Mouse (Mus musculus): ENCODE measurements around the gene Capn5. TPM values are rescaled to one million over a fixed set of nuclear protein-coding genes. Genes with fewer than 3 reads are reported as not detected.
A peak's percentile ranks its signal among the peaks of the same experiment; 100 is the strongest.

The Capn5 gene
- polyA plus RNA-seq, 1 experiment from 2014 or later = 7.4 TPM

- Histone ChIP-seq H3K36me3 (ENCODE audit: control insufficient read depth, insufficient read depth) (no peaks in the 10 kb centered on the region), H3K4me2 (ENCODE audit: low read depth, low read length) (no peak overlapping the region), H3K27me3 (ENCODE audit: control insufficient read depth, insufficient read depth, low read length) (peaks cover 6% of the 10 kb centered on the region), H3K9ac (ENCODE audit: low read length) (0 out of 2 replicates have a peak overlapping the region, but pooled peaks have one; percentile 11), H3K4me1 (ENCODE audit: control insufficient read depth, insufficient read depth, low read length) (peaks cover 15% of the 10 kb centered on the region), H3K27ac (ENCODE audit: low read length) (no peak overlapping the region), H3K4me3 (ENCODE audit: low read length) (no peak overlapping the region), H3K9me3 (replicated peaks; ENCODE audit: control insufficient read depth, low read length) (no peaks in the 10 kb centered on the region)
- peak; percentile 52 for ATAC-seq (replicated peaks; ENCODE audit: extremely low read depth, insufficient read depth, low FRiP score)
- 26% methylated on average over 11 of the region's 11 CpGs for WGBS
Observed at GRCm38 (mm10) chr7:98117012-98117660, 60.9 kb downstream of the Capn5 start.

- peaks cover 17% of the 10 kb centered on the region for H3K4me1 ChIP-seq (ENCODE audit: control insufficient read depth, insufficient read depth, low read length)
- H3K9me3 ChIP-seq (replicated peaks; ENCODE audit: control insufficient read depth, low read length) = no peaks in the 10 kb centered on the region
- H3K4me2 ChIP-seq (ENCODE audit: low read depth, low read length) = no peak overlapping the region
- H3K4me3 ChIP-seq (ENCODE audit: low read length) = no peak overlapping the region
- H3K36me3 ChIP-seq (ENCODE audit: control insufficient read depth, insufficient read depth) = no peaks in the 10 kb centered on the region
- no peak for ATAC-seq (replicated peaks; ENCODE audit: extremely low read depth, insufficient read depth, low FRiP score)
- WGBS = 49% methylated on average over 6 of the region's 6 CpGs
- no peak overlapping the region for H3K27ac ChIP-seq (ENCODE audit: low read length)
- H3K9ac ChIP-seq (ENCODE audit: low read length) = no peak overlapping the region
- peaks cover 27% of the 10 kb centered on the region for H3K27me3 ChIP-seq (ENCODE audit: control insufficient read depth, insufficient read depth, low read length)
Observed at GRCm38 (mm10) chr7:98114656-98115055, 63.4 kb downstream of the Capn5 start.

GRCm38 (mm10) chr7:98111233-98111632, 66.8 kb downstream of the Capn5 start:
- peak overlapping the region; percentile 38 for H3K4me3 ChIP-seq (ENCODE audit: low read length)
- H3K36me3 ChIP-seq (ENCODE audit: control insufficient read depth, insufficient read depth) = no peaks in the 10 kb centered on the region
- ATAC-seq (replicated peaks; ENCODE audit: extremely low read depth, insufficient read depth, low FRiP score) = no peak
- no peak overlapping the region for H3K27ac ChIP-seq (ENCODE audit: low read length)
- no peaks in the 10 kb centered on the region for H3K9me3 ChIP-seq (replicated peaks; ENCODE audit: control insufficient read depth, low read length)
- H3K4me2 ChIP-seq (ENCODE audit: low read depth, low read length) = peak overlapping the region; percentile 54
- H3K27me3 ChIP-seq (ENCODE audit: control insufficient read depth, insufficient read depth, low read length) = peaks cover 27% of the 10 kb centered on the region
- 6% methylated on average over 25 of the region's 25 CpGs for WGBS
- peaks cover 7% of the 10 kb centered on the region for H3K4me1 ChIP-seq (ENCODE audit: control insufficient read depth, insufficient read depth, low read length)
- peak overlapping the region; percentile 59 for H3K9ac ChIP-seq (ENCODE audit: low read length)

GRCm38 (mm10) chr7:98109771-98110170, 68.3 kb downstream of the Capn5 start:
- 64% methylated on average over 4 of the region's 4 CpGs for WGBS

GRCm38 (mm10) chr7:98108636-98109430, 69.2 kb downstream of the Capn5 start:
- no peak for ATAC-seq (replicated peaks; ENCODE audit: extremely low read depth, insufficient read depth, low FRiP score)
- no peaks in the 10 kb centered on the region for H3K9me3 ChIP-seq (replicated peaks; ENCODE audit: control insufficient read depth, low read length)
- peaks cover 27% of the 10 kb centered on the region for H3K27me3 ChIP-seq (ENCODE audit: control insufficient read depth, insufficient read depth, low read length)
- peaks cover 12% of the 10 kb centered on the region for H3K4me1 ChIP-seq (ENCODE audit: control insufficient read depth, insufficient read depth, low read length)
- no peak overlapping the region for H3K4me2 ChIP-seq (ENCODE audit: low read depth, low read length)
- WGBS = 77% methylated on average over 16 of the region's 16 CpGs
- no peak overlapping the region for H3K4me3 ChIP-seq (ENCODE audit: low read length)
- no peak overlapping the region for H3K9ac ChIP-seq (ENCODE audit: low read length)
- no peaks in the 10 kb centered on the region for H3K36me3 ChIP-seq (ENCODE audit: control insufficient read depth, insufficient read depth)
- no peak overlapping the region for H3K27ac ChIP-seq (ENCODE audit: low read length)

More at GRCm38 (mm10) chr7:98109771-98110170, 68.3 kb downstream of the Capn5 start:
- no peak for ATAC-seq (replicated peaks; ENCODE audit: extremely low read depth, insufficient read depth, low FRiP score)
- peaks cover 5% of the 10 kb centered on the region for H3K4me1 ChIP-seq (ENCODE audit: control insufficient read depth, insufficient read depth, low read length)
- H3K36me3 ChIP-seq (ENCODE audit: control insufficient read depth, insufficient read depth) = no peaks in the 10 kb centered on the region
- H3K4me3 ChIP-seq (ENCODE audit: low read length) = no peak overlapping the region
- no peak overlapping the region for H3K9ac ChIP-seq (ENCODE audit: low read length)
- no peaks in the 10 kb centered on the region for H3K9me3 ChIP-seq (replicated peaks; ENCODE audit: control insufficient read depth, low read length)
- peaks cover 27% of the 10 kb centered on the region for H3K27me3 ChIP-seq (ENCODE audit: control insufficient read depth, insufficient read depth, low read length)
- H3K4me2 ChIP-seq (ENCODE audit: low read depth, low read length) = no peak overlapping the region
- no peak overlapping the region for H3K27ac ChIP-seq (ENCODE audit: low read length)

- no peaks in the 10 kb centered on the region for H3K9me3 ChIP-seq (replicated peaks; ENCODE audit: control insufficient read depth, low read length)
- H3K36me3 ChIP-seq (ENCODE audit: control insufficient read depth, insufficient read depth) = no peaks in the 10 kb centered on the region
- no peak overlapping the region for H3K4me2 ChIP-seq (ENCODE audit: low read depth, low read length)
- H3K4me3 ChIP-seq (ENCODE audit: low read length) = no peak overlapping the region
- ATAC-seq (replicated peaks; ENCODE audit: extremely low read depth, insufficient read depth, low FRiP score) = no peak
- 84% methylated on average over 7 of the region's 7 CpGs for WGBS
- no peak overlapping the region for H3K9ac ChIP-seq (ENCODE audit: low read length)
- no peak overlapping the region for H3K27ac ChIP-seq (ENCODE audit: low read length)
- peaks cover 12% of the 10 kb centered on the region for H3K27me3 ChIP-seq (ENCODE audit: control insufficient read depth, insufficient read depth, low read length)
- peaks cover 19% of the 10 kb centered on the region for H3K4me1 ChIP-seq (ENCODE audit: control insufficient read depth, insufficient read depth, low read length)
Observed at GRCm38 (mm10) chr7:98106272-98106671, 71.8 kb downstream of the Capn5 start.

- no peak overlapping the region for H3K4me2 ChIP-seq (ENCODE audit: low read depth, low read length)
- peak overlapping the region; percentile 66 for H3K27ac ChIP-seq (ENCODE audit: low read length)
- H3K4me1 ChIP-seq (ENCODE audit: control insufficient read depth, insufficient read depth, low read length) = peaks cover 16% of the 10 kb centered on the region
- no peak overlapping the region for H3K9ac ChIP-seq (ENCODE audit: low read length)
- peak; percentile 41 for ATAC-seq (replicated peaks; ENCODE audit: extremely low read depth, insufficient read depth, low FRiP score)
- H3K4me3 ChIP-seq (ENCODE audit: low read length) = no peak overlapping the region
- whole genome bisulfite sequencing = 51% methylated on average over 16 of the region's 16 CpGs
- no peaks in the 10 kb centered on the region for H3K9me3 ChIP-seq (replicated peaks; ENCODE audit: control insufficient read depth, low read length)
- no peaks in the 10 kb centered on the region for H3K36me3 ChIP-seq (ENCODE audit: control insufficient read depth, insufficient read depth)
- H3K27me3 ChIP-seq (ENCODE audit: control insufficient read depth, insufficient read depth, low read length) = no peaks in the 10 kb centered on the region
Observed at GRCm38 (mm10) chr7:98104481-98105435, 73.3 kb downstream of the Capn5 start.

GRCm38 (mm10) chr7:98103942-98104292, 74.2 kb downstream of the Capn5 start:
- no peaks in the 10 kb centered on the region for H3K9me3 ChIP-seq (replicated peaks; ENCODE audit: control insufficient read depth, low read length)
- no peak overlapping the region for H3K4me2 ChIP-seq (ENCODE audit: low read depth, low read length)
- peak; percentile 65 for ATAC-seq (replicated peaks; ENCODE audit: extremely low read depth, insufficient read depth, low FRiP score)
- WGBS = 31% methylated on average over 5 of the region's 5 CpGs
- no peaks in the 10 kb centered on the region for H3K36me3 ChIP-seq (ENCODE audit: control insufficient read depth, insufficient read depth)
- H3K4me1 ChIP-seq (ENCODE audit: control insufficient read depth, insufficient read depth, low read length) = peaks cover 16% of the 10 kb centered on the region
- H3K4me3 ChIP-seq (ENCODE audit: low read length) = no peak overlapping the region
- H3K9ac ChIP-seq (ENCODE audit: low read length) = peak overlapping the region; percentile 36; the same call in 1 of the 2 replicates
- H3K27me3 ChIP-seq (ENCODE audit: control insufficient read depth, insufficient read depth, low read length) = no peaks in the 10 kb centered on the region; the same call in 1 of the 2 replicates
- H3K27ac ChIP-seq (ENCODE audit: low read length) = peak overlapping the region; percentile 66
